Mouse (Mus musculus): ENCODE measurements at regions not wholly inside any gene's neighbourhood (a gene's known extent, or its start where the extent isn't known, plus 50 kb on each side); places are given as distances from the start of the nearest gene placed in this dataset.

DNA sequence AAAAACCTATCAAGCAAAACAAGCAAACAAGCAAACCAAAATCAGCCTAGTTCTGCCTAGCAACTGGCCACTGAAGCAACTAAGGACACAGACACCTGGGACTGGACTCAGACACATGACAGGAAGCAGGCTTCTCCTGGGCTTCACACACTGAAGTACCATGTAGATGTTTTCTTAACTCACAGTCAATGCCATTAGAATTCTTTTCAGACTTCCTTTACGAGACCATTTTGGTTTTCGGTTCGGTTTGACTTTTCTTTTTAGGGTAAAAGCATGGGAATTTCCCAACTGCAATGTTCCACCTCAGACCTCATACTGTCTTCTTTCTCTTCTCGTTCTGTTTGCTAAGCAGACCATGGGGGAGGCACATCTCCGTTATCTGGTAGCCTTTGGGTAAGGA lies 114.7 kb upstream of the Tbl1xr1 start:
- TF ChIP-seq EP300 (IDR thresholded peaks at IDR 0.05; ENCODE audit: insufficient read depth, low read depth, low read length): no peak
- no peak for TF ChIP-seq POLR2A (IDR thresholded peaks at IDR 0.05; ENCODE audit: insufficient read depth, low read depth, low read length)
- TF ChIP-seq CTCF (IDR thresholded peaks at IDR 0.05): no peak
- no peaks in the 10 kb centered on the region for H3K27me3 ChIP-seq (ENCODE audit: control insufficient read depth, insufficient read depth, low read length)
- no peak overlapping the region for H3K4me3 ChIP-seq
- no peak overlapping the region for H3K27ac ChIP-seq
- no peaks in the 10 kb centered on the region for H3K79me2 ChIP-seq (replicated peaks; ENCODE audit: control insufficient read depth, insufficient read depth, low read length)
- DNase-seq: no peak
- WGBS: 68% methylated on average over 5 of the region's 5 CpGs
- no peak overlapping the region for H3K9ac ChIP-seq (ENCODE audit: low read depth, low read length)
- intact Hi-C loops (cut with DNase I): loop anchor here (5.0 kb wide), 1 partner anchor 36 kb away; no protein-coding TSS in a partner anchor
- H3K36me3 ChIP-seq (ENCODE audit: control insufficient read depth, insufficient read depth, low read length): peaks cover 13% of the 10 kb centered on the region
- peaks cover 20% of the 10 kb centered on the region for H3K4me1 ChIP-seq (ENCODE audit: control insufficient read depth, insufficient read depth, low read length)

DNA sequence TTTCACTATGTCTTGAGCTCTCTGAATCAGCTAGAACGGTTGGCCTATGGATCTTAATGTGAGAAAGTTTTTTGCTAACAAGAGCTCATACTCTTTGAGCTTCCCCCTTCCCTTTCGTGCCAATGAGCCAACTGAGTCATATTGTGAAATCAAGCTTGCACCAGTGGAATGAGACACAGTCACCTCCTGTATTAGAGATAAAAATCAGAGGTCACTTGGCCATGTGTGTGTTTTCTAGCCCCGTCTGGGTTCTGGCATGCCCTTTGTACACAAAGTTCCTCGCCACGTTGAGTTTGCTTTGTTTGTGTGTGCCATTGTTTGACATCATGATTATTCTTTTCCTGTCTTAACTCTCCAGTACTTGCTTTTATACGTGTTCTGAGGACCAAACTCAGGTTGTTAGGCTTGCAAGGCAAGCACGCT lies 114.1 kb upstream of the Tbl1xr1 start:
- H3K9ac ChIP-seq (ENCODE audit: low read depth, low read length): no peak overlapping the region
- 48% methylated on average over 7 of the region's 7 CpGs for WGBS
- H3K36me3 ChIP-seq (ENCODE audit: control insufficient read depth, insufficient read depth, low read length): peaks cover 13% of the 10 kb centered on the region
- intact Hi-C loops (cut with DNase I): loop anchor here (5.0 kb wide), 1 partner anchor 35 kb away; no protein-coding TSS in a partner anchor
- H3K4me3 ChIP-seq: no peak overlapping the region
- peak overlapping the region; percentile 2 for H3K27ac ChIP-seq
- no peak for DNase-seq
- H3K27me3 ChIP-seq (ENCODE audit: control insufficient read depth, insufficient read depth, low read length): no peaks in the 10 kb centered on the region
- TF ChIP-seq EP300 (IDR thresholded peaks at IDR 0.05; ENCODE audit: insufficient read depth, low read depth, low read length) (no peak), CTCF (IDR thresholded peaks at IDR 0.05) (no peak), POLR2A (IDR thresholded peaks at IDR 0.05; ENCODE audit: insufficient read depth, low read depth, low read length) (no peak)
- no peaks in the 10 kb centered on the region for H3K79me2 ChIP-seq (replicated peaks; ENCODE audit: control insufficient read depth, insufficient read depth, low read length)
- peaks cover 20% of the 10 kb centered on the region for H3K4me1 ChIP-seq (ENCODE audit: control insufficient read depth, insufficient read depth, low read length)

DNA sequence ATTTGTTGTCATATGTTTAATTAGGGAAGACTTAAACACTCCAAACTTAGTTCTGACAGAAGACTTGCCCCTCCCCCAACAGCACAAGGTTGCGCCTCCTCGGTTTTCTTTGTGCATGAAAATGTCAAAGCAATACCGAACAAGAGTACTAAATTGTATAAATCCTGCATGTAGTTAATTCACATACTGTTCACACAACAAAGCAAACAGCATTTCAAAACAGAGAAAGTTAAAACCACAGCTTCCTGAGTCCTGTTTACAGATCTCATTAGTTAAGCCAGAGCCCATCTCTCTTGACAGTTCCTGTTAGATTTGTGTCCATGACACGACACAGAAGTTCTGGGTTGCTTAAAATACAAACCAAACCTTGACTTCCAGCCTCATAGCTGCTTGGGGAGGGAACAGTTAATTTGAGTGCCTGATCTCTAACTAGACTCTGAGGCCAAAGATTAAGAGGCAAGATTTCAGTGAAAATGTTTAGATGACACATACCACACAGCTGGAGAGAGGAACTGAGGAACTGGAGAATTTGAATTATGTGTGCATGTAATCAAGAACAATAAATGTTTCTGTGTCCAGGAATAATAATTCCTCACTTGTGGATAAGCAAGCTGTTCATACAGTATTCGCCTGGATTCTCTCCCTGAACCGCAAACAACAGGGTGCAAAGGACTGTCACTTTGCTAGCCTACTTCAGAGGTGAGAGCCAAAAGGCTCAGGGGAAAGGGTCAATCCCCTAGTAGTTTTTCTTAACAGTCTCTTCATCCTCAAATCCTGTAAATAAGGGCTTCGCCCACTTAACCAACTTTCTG lies 113.3 kb upstream of the Tbl1xr1 start:
- intact Hi-C loops (cut with DNase I): loop anchor here (5.0 kb wide), 1 partner anchor 34 kb away; no protein-coding TSS in a partner anchor
- H3K4me1 ChIP-seq (ENCODE audit: control insufficient read depth, insufficient read depth, low read length): peaks cover 20% of the 10 kb centered on the region
- peak overlapping the region; percentile 74 for H3K27ac ChIP-seq
- no peaks in the 10 kb centered on the region for H3K27me3 ChIP-seq (ENCODE audit: control insufficient read depth, insufficient read depth, low read length)
- peaks cover 13% of the 10 kb centered on the region for H3K36me3 ChIP-seq (ENCODE audit: control insufficient read depth, insufficient read depth, low read length)
- TF ChIP-seq CTCF (IDR thresholded peaks at IDR 0.05) (no peak), POLR2A (IDR thresholded peaks at IDR 0.05; ENCODE audit: insufficient read depth, low read depth, low read length) (no peak), EP300 (IDR thresholded peaks at IDR 0.05; ENCODE audit: insufficient read depth, low read depth, low read length) (no peak)
- H3K9ac ChIP-seq (ENCODE audit: low read depth, low read length): no peak overlapping the region; the same call in 1 of the 2 replicates
- H3K79me2 ChIP-seq (replicated peaks; ENCODE audit: control insufficient read depth, insufficient read depth, low read length): no peaks in the 10 kb centered on the region
- H3K4me3 ChIP-seq: no peak overlapping the region
- 57% methylated on average over 7 of the region's 7 CpGs for WGBS
- no peak for DNase-seq

DNA sequence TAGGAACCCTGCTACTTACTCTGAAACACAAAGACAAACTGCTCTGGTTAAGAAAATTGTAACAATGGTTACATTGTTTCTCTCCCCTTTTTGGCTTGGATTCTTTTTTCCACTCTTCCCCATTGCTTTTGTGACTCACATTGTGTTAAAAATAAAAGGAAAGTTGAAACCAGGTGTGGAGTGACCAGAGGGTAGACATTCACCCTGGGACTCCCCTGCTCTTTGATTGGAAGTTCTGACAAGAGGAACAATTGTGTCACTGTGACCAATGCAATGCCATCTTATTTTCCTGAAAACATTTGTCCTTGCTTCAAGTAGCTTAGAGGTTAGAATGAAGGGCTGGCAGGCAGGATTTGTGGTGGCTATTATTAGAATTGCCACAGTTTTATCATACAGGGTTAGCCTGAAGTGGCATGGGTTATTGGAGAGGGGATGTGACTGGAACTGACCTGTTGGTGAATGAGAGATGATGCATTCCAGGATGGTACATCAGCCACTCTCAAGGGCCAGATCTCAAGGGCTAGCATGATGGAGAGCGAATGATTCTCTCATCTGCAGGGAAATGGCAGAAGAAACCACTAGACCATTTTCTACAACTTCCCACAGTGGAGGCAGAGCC lies 112.6 kb upstream of the Tbl1xr1 start:
- Histone ChIP-seq H3K27ac (peak overlapping the region; percentile 74), H3K4me1 (ENCODE audit: control insufficient read depth, insufficient read depth, low read length) (peaks cover 19% of the 10 kb centered on the region), H3K79me2 (replicated peaks; ENCODE audit: control insufficient read depth, insufficient read depth, low read length) (no peaks in the 10 kb centered on the region), H3K9ac (ENCODE audit: low read depth, low read length) (no peak overlapping the region), H3K36me3 (ENCODE audit: control insufficient read depth, insufficient read depth, low read length) (peaks cover 11% of the 10 kb centered on the region), H3K4me3 (no peak overlapping the region), H3K27me3 (ENCODE audit: control insufficient read depth, insufficient read depth, low read length) (no peaks in the 10 kb centered on the region)
- peak in 1 of 2 experiments; percentile 52 for DNase-seq
- 65% methylated on average over 1 of the region's 1 CpGs for WGBS
- TF ChIP-seq EP300 (IDR thresholded peaks at IDR 0.05; ENCODE audit: insufficient read depth, low read depth, low read length) (peak; percentile 76), CTCF (IDR thresholded peaks at IDR 0.05) (no peak), POLR2A (IDR thresholded peaks at IDR 0.05; ENCODE audit: insufficient read depth, low read depth, low read length) (no peak)
- intact Hi-C loops (cut with DNase I): loop anchor here (5.0 kb wide), 1 partner anchor 33 kb away; no protein-coding TSS in a partner anchor

DNA sequence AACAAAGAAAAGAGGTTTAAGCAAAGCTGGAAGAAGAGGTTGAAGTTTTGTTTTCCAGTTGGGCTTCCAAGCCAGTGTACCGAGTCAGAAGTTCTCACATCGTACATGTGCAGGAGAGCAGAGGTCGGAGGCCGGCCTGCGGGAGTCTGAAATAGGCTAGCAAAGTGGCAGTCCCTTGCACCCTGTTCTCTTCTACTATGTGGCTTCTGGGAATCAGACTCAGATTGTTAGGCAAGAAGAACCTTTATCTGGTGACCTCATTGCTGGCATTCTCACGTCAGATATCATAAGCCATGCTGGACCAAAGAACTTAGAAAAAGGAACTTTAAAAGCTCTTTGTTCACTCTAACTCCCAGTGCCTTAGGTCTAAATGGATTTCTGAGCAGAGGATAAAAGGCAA lies 112.0 kb upstream of the Tbl1xr1 start:
- Histone ChIP-seq H3K36me3 (ENCODE audit: control insufficient read depth, insufficient read depth, low read length) (peaks cover 11% of the 10 kb centered on the region), H3K27ac (peak overlapping the region; percentile 74), H3K9ac (ENCODE audit: low read depth, low read length) (no peak overlapping the region), H3K79me2 (replicated peaks; ENCODE audit: control insufficient read depth, insufficient read depth, low read length) (no peaks in the 10 kb centered on the region), H3K4me1 (ENCODE audit: control insufficient read depth, insufficient read depth, low read length) (peaks cover 18% of the 10 kb centered on the region), H3K27me3 (ENCODE audit: control insufficient read depth, insufficient read depth, low read length) (no peaks in the 10 kb centered on the region), H3K4me3 (no peak overlapping the region)
- intact Hi-C loops (cut with DNase I): loop anchor here (5.0 kb wide), 1 partner anchor 33 kb away; no protein-coding TSS in a partner anchor
- 59% methylated on average over 6 of the region's 6 CpGs for WGBS
- DNase-seq: no peak
- TF ChIP-seq POLR2A (IDR thresholded peaks at IDR 0.05; ENCODE audit: insufficient read depth, low read depth, low read length) (no peak), EP300 (IDR thresholded peaks at IDR 0.05; ENCODE audit: insufficient read depth, low read depth, low read length) (no peak), CTCF (IDR thresholded peaks at IDR 0.05) (no peak)
